Mouse (Mus musculus): ENCODE results near the gene Angpt4. TPM values are rescaled to one million over a fixed set of nuclear protein-coding genes. Genes with fewer than 3 reads are reported as not detected.

Gene Angpt4
- polyA plus RNA-seq, 1 experiment from 2014 or later, result 1.1 TPM

DNA sequence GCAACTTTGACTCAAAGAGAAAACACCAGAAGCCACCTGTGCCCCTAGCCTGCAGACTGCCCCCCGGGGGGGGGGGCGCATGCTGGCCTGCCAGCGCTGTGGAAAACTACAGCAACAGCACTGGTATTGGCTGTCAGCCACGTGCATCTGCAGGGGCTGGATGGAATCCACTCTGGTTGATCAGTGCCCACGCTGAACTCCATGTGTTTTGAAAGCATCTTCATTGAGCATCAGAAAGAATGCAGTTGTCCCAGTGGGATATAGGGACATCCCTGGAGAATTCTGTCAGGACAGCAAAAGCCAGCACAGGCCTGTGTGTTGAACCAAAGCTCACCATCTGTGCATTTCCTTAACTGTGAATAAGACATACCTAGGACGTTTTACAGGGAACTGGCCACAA lies 20.0 kb upstream of the Angpt4 start:
- WGBS, result 71% methylated on average over 6 of the region's 6 CpGs
- Histone ChIP-seq H3K27me3 (ENCODE audit: control insufficient read depth, insufficient read depth, low read length) (no peaks in the 10 kb centered on the region), H3K36me3 (ENCODE audit: control insufficient read depth, insufficient read depth, low read length) (no peaks in the 10 kb centered on the region), H3K4me2 (replicated peaks; ENCODE audit: low read depth, low read length) (no peak overlapping the region), H3K4me1 (ENCODE audit: control insufficient read depth, insufficient read depth, low read length) (peaks cover 11% of the 10 kb centered on the region; the same call in 1 of the 2 replicates), H3K9me3 (ENCODE audit: control insufficient read depth, low read length) (no peaks in the 10 kb centered on the region), H3K9ac (ENCODE audit: low read depth, low read length) (no peak overlapping the region), H3K27ac (ENCODE audit: low read depth, low read length) (no peak overlapping the region), H3K4me3 (ENCODE audit: low read length) (no peak overlapping the region)
- no peak for ATAC-seq (ENCODE audit: low FRiP score, low TSS enrichment)

DNA sequence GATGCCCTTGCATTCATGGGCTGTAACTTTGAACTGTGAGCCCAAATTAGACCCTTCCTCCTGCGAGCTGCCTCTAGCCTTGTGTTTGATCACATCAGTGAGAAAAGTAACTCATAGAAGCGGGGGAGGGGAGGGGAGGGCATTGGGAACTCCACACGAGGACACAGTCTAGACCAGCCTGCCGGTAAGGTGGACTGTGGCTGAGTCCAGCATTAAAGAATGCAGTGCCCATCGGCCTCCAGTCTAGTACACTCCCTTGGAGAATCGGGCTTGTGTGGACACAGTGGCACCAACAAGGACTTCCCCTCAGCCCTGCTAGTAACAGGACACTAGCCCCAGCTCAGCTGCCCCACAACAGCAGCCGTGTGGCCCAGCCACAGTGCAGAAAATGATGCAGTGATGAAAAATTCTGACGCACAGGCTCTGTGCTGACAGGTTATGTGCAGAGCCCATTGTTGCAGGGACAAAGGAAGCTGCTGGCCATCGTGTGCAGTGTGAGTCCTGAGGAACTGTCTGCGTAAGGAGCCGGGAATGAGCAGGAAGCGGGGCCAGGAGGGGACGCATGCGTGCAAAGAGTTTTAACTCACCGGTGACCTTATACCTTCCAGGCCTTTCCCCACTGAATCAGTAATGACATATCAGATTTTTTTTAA lies 17.8 kb upstream of the Angpt4 start:
- no peaks in the 10 kb centered on the region for H3K27me3 ChIP-seq (ENCODE audit: control insufficient read depth, insufficient read depth, low read length)
- H3K27ac ChIP-seq (ENCODE audit: low read depth, low read length), result no peak overlapping the region
- peaks cover 11% of the 10 kb centered on the region; the same call in 1 of the 2 replicates for H3K4me1 ChIP-seq (ENCODE audit: control insufficient read depth, insufficient read depth, low read length)
- no peak overlapping the region for H3K9ac ChIP-seq (ENCODE audit: low read depth, low read length)
- 45% methylated on average over 15 of the region's 15 CpGs for WGBS
- H3K4me2 ChIP-seq (replicated peaks; ENCODE audit: low read depth, low read length), result no peak overlapping the region
- H3K9me3 ChIP-seq (ENCODE audit: control insufficient read depth, low read length), result no peaks in the 10 kb centered on the region
- 0 out of 2 replicates have a peak, but pooled peaks have one; percentile 28 for ATAC-seq (ENCODE audit: low FRiP score, low TSS enrichment)
- no peak overlapping the region for H3K4me3 ChIP-seq (ENCODE audit: low read length)
- H3K36me3 ChIP-seq (ENCODE audit: control insufficient read depth, insufficient read depth, low read length), result no peaks in the 10 kb centered on the region

DNA sequence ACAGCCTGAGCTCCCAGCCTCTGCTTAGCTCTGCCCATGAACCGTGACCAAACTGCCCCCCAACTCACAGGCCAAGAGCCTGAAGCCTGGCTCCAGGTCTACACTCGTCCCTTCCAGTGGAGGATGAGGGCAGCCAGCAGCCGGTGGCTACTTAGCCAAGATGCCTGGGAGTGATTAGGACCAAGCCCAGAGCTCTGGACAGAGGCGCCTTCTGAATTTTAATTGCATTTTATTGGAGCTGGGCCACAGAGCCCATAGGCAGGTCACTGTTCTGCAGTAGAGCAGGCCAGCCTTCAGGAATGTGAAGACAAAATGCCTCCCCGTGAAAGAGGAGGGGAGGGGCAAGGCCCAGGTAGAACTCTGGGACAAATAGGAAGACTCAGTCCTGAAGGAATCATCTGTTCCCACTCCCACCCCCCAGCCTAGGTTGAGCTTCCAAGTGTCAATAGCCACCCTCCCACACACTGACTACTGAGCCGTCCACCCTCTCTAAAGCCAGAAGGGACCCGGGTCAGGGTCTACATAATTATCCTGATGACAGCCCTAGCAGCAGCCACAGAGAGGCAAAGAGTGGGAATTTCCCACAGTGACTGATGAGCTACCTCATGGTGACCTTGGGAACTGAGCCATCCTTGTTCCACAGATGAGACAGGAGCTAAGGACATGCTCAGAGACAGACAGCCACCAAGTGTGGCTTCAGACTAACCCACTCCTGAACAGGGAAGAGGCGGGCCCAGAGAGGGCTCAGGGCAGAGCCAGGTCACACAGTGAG lies 16.6 kb upstream of the Angpt4 start:
- Histone ChIP-seq H3K27me3 (ENCODE audit: control insufficient read depth, insufficient read depth, low read length) (0 out of 2 replicates have a peak, but pooled peaks cover 3% of the 10 kb centered on the region), H3K4me1 (ENCODE audit: control insufficient read depth, insufficient read depth, low read length) (peaks cover 11% of the 10 kb centered on the region; the same call in 1 of the 2 replicates), H3K36me3 (ENCODE audit: control insufficient read depth, insufficient read depth, low read length) (no peaks in the 10 kb centered on the region), H3K9me3 (ENCODE audit: control insufficient read depth, low read length) (no peaks in the 10 kb centered on the region), H3K9ac (ENCODE audit: low read depth, low read length) (no peak overlapping the region), H3K4me3 (ENCODE audit: low read length) (no peak overlapping the region), H3K4me2 (replicated peaks; ENCODE audit: low read depth, low read length) (no peak overlapping the region), H3K27ac (ENCODE audit: low read depth, low read length) (no peak overlapping the region; the same call in 1 of the 2 replicates)
- peak; percentile 59 for ATAC-seq (ENCODE audit: low FRiP score, low TSS enrichment)
- 47% methylated on average over 8 of the region's 8 CpGs for WGBS

DNA sequence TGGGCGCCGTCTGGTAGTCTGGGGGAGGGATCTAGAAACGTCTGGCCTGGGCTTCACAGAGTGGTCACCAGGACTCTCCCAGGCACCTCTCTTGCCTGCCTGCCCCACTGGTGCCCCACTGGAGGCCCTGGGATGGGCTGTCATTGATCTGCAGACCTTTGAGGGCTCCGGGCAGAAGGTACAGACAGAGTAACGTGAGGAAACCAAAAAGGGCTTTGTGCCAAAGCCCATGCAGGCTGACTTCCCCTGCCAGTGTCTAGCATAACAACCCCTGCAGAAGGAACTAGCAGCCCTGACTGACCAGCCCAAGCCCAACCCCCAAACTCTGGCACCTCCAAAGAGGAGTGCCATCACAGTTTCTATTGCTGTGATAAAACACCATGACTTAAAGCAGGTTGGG lies 15.1 kb upstream of the Angpt4 start:
- WGBS, result 64% methylated on average over 5 of the region's 5 CpGs
- Histone ChIP-seq H3K36me3 (ENCODE audit: control insufficient read depth, insufficient read depth, low read length) (no peaks in the 10 kb centered on the region), H3K9me3 (ENCODE audit: control insufficient read depth, low read length) (no peaks in the 10 kb centered on the region), H3K4me3 (ENCODE audit: low read length) (no peak overlapping the region), H3K9ac (ENCODE audit: low read depth, low read length) (no peak overlapping the region), H3K4me1 (ENCODE audit: control insufficient read depth, insufficient read depth, low read length) (peaks cover 11% of the 10 kb centered on the region; the same call in 1 of the 2 replicates), H3K4me2 (replicated peaks; ENCODE audit: low read depth, low read length) (no peak overlapping the region), H3K27me3 (ENCODE audit: control insufficient read depth, insufficient read depth, low read length) (0 out of 2 replicates have a peak, but pooled peaks cover 3% of the 10 kb centered on the region), H3K27ac (ENCODE audit: low read depth, low read length) (no peak overlapping the region)
- no peak for ATAC-seq (ENCODE audit: low FRiP score, low TSS enrichment)

DNA sequence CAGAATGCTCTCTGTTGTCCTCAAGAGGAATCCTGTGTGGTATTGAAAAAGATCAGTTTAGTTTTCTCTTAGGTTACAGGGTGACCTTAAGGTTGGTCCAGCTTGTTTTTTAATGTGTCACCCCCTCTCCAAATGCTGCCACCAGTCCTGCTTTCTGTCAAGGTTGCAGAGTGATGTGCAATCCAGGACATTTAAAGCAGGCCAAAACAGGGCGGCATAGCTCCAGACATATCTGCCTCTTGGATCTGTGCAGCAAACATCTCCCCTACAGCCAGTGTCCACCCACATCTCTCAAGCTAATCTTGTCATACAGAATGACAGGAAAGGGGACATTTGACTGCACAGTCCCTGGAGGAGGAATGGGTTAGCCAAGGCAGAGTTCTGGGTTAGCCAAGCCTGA lies 12.9 kb upstream of the Angpt4 start:
- Histone ChIP-seq H3K4me2 (replicated peaks; ENCODE audit: low read depth, low read length) (no peak overlapping the region), H3K9ac (ENCODE audit: low read depth, low read length) (no peak overlapping the region), H3K4me1 (ENCODE audit: control insufficient read depth, insufficient read depth, low read length) (peaks cover 9% of the 10 kb centered on the region; the same call in 1 of the 2 replicates), H3K9me3 (ENCODE audit: control insufficient read depth, low read length) (no peaks in the 10 kb centered on the region), H3K36me3 (ENCODE audit: control insufficient read depth, insufficient read depth, low read length) (no peaks in the 10 kb centered on the region), H3K27me3 (ENCODE audit: control insufficient read depth, insufficient read depth, low read length) (0 out of 2 replicates have a peak, but pooled peaks cover 3% of the 10 kb centered on the region), H3K4me3 (ENCODE audit: low read length) (no peak overlapping the region), H3K27ac (ENCODE audit: low read depth, low read length) (no peak overlapping the region)
- 90% methylated on average over 1 of the region's 1 CpGs for WGBS
- ATAC-seq (ENCODE audit: low FRiP score, low TSS enrichment), result no peak

DNA sequence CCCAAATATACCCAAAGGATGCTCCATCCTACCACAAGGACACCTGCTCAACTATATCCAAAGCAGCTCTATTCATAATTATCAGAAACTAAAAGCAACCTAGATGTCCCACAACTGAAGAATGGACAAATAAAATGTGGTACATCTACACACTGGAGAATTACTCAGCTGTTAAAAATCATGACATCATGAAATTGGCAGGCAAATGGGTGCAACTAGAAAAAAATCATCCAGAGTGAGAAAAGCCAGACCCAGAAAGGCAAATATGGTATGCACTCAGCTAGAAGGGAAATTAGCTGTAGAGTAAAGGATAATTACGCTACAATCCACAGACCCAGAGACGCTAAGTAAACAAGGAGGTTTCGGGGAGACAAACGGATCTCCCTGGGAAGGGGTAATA lies 10.2 kb upstream of the Angpt4 start:
- 0 out of 2 replicates have a peak, but pooled peaks cover 3% of the 10 kb centered on the region for H3K27me3 ChIP-seq (ENCODE audit: control insufficient read depth, insufficient read depth, low read length)
- H3K4me1 ChIP-seq (ENCODE audit: control insufficient read depth, insufficient read depth, low read length), result no peaks in the 10 kb centered on the region
- whole genome bisulfite sequencing, result 48% methylated on average over 4 of the region's 4 CpGs
- ATAC-seq (ENCODE audit: low FRiP score, low TSS enrichment), result no peak
- no peak overlapping the region for H3K9ac ChIP-seq (ENCODE audit: low read depth, low read length)
- no peaks in the 10 kb centered on the region for H3K9me3 ChIP-seq (ENCODE audit: control insufficient read depth, low read length)
- H3K27ac ChIP-seq (ENCODE audit: low read depth, low read length), result no peak overlapping the region
- no peaks in the 10 kb centered on the region for H3K36me3 ChIP-seq (ENCODE audit: control insufficient read depth, insufficient read depth, low read length)
- H3K4me3 ChIP-seq (ENCODE audit: low read length), result no peak overlapping the region
- H3K4me2 ChIP-seq (replicated peaks; ENCODE audit: low read depth, low read length), result no peak overlapping the region

DNA sequence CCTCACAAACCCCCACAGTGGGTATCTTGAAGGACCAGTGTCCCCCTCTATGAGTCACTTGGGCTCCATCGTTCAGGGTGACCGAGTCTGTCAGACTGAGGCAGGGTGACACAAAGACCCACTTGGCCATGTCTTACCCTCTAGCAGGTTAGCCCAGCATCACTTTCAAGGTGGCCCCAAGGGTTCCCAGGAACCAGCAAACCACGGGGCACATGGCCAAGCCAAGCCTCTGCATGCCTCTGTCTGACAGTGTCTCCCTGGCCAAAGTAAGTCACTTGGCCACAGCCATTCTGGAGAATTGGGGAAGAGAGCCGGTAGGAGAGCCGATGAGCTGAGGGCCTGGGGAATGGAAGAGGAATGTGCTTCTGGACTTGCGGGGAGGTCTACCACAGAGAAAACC lies 7.7 kb upstream of the Angpt4 start:
- H3K9me3 ChIP-seq (ENCODE audit: control insufficient read depth, low read length), result no peaks in the 10 kb centered on the region
- 0 out of 2 replicates have a peak, but pooled peaks cover 3% of the 10 kb centered on the region for H3K27me3 ChIP-seq (ENCODE audit: control insufficient read depth, insufficient read depth, low read length)
- H3K36me3 ChIP-seq (ENCODE audit: control insufficient read depth, insufficient read depth, low read length), result no peaks in the 10 kb centered on the region
- WGBS, result 87% methylated on average over 6 of the region's 6 CpGs
- H3K9ac ChIP-seq (ENCODE audit: low read depth, low read length), result no peak overlapping the region
- H3K4me1 ChIP-seq (ENCODE audit: control insufficient read depth, insufficient read depth, low read length), result no peaks in the 10 kb centered on the region
- no peak for ATAC-seq (ENCODE audit: low FRiP score, low TSS enrichment)
- no peak overlapping the region for H3K4me3 ChIP-seq (ENCODE audit: low read length)
- no peak overlapping the region for H3K4me2 ChIP-seq (replicated peaks; ENCODE audit: low read depth, low read length)
- H3K27ac ChIP-seq (ENCODE audit: low read depth, low read length), result no peak overlapping the region

DNA sequence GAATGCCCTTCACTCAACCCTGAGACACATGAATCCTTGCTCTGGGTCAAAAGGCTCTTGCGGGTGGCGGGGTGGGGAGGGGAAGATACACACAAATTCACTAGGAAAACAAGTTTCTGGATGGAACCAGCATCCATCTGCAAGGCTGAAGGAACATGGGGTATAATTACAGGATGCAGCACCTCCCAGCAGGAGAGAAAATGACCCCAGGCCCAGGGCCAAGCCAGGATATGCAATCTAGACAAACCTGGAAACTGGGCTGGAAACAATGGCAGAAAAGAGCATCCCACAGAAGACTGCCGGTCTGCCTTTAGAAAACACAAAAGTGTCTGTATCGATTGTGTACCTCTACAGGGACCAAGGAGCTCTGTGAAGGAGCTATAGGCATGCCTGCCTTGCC lies 7.1 kb upstream of the Angpt4 start:
- Histone ChIP-seq H3K4me2 (replicated peaks; ENCODE audit: low read depth, low read length) (no peak overlapping the region), H3K4me3 (ENCODE audit: low read length) (no peak overlapping the region), H3K4me1 (ENCODE audit: control insufficient read depth, insufficient read depth, low read length) (no peaks in the 10 kb centered on the region), H3K9me3 (ENCODE audit: control insufficient read depth, low read length) (no peaks in the 10 kb centered on the region), H3K9ac (ENCODE audit: low read depth, low read length) (no peak overlapping the region), H3K36me3 (ENCODE audit: control insufficient read depth, insufficient read depth, low read length) (no peaks in the 10 kb centered on the region), H3K27me3 (ENCODE audit: control insufficient read depth, insufficient read depth, low read length) (no peaks in the 10 kb centered on the region), H3K27ac (ENCODE audit: low read depth, low read length) (no peak overlapping the region)
- no peak for ATAC-seq (ENCODE audit: low FRiP score, low TSS enrichment)
- WGBS, result 67% methylated on average over 4 of the region's 4 CpGs

DNA sequence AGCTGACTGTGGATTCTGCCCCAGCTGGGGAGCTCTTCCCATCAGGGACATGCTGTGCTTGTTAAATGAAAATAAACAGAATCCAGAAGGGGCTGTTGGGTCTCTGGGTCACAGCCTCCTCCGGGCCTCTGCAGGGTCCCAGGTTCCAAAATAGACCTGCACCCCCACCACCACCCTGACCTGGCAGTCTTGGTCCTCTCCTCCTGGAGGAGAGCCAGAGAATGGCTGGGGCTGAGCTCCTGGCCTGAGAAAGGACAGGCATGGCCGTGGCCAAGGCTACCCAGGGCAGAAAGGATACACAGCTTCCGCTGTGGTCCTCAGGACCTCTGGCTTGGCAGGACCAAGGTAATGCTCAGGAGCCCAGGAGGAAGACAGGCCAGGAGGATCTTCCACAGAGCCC lies 6.4 kb upstream of the Angpt4 start:
- no peaks in the 10 kb centered on the region for H3K9me3 ChIP-seq (ENCODE audit: control insufficient read depth, low read length)
- no peak for ATAC-seq (ENCODE audit: low FRiP score, low TSS enrichment)
- H3K36me3 ChIP-seq (ENCODE audit: control insufficient read depth, insufficient read depth, low read length), result no peaks in the 10 kb centered on the region
- 56% methylated on average over 3 of the region's 3 CpGs for WGBS
- no peaks in the 10 kb centered on the region for H3K4me1 ChIP-seq (ENCODE audit: control insufficient read depth, insufficient read depth, low read length)
- H3K27ac ChIP-seq (ENCODE audit: low read depth, low read length), result no peak overlapping the region
- no peaks in the 10 kb centered on the region for H3K27me3 ChIP-seq (ENCODE audit: control insufficient read depth, insufficient read depth, low read length)
- H3K9ac ChIP-seq (ENCODE audit: low read depth, low read length), result no peak overlapping the region
- H3K4me3 ChIP-seq (ENCODE audit: low read length), result no peak overlapping the region
- no peak overlapping the region for H3K4me2 ChIP-seq (replicated peaks; ENCODE audit: low read depth, low read length)
